Mouse (Mus musculus) G1E (cell line): Measurements from ENCODE around the gene Rsu1. TPM values are rescaled to one million over a fixed set of nuclear protein-coding genes. Genes with fewer than 3 reads are reported as not detected.

Experiments used
- ATAC-seq: 2 replicates; pipeline ENCODE4 v1.8.0; 2016; ENCODE audit warnings: mild to moderate bottlenecking; ENCODE audit not compliant: insufficient number of reproducible peaks, poor library complexity, low FRiP score, severe bottlenecking; ENCODE audit errors: extremely low read depth
- DNase-seq: peaks from one replicate; pipeline ENCODE4 v3.0.0; 2012; ENCODE audit warnings: low spot score
- H3K27me3 ChIP-seq: 2 replicates; pipeline ENCODE4 v1.6.1; 2012; ENCODE audit warnings: mild to moderate bottlenecking, low read length, inconsistent platforms; ENCODE audit not compliant: insufficient read depth
- H3K36me3 ChIP-seq: replicated peaks from 2 replicates; pipeline ENCODE3; 2012; ENCODE audit warnings: mild to moderate bottlenecking, inconsistent platforms
- H3K4me1 ChIP-seq: 2 replicates; pipeline ENCODE4 v1.6.1; 2012; ENCODE audit warnings: low read depth, low read length, inconsistent platforms, mixed read lengths; ENCODE audit not compliant: insufficient read depth
- H3K4me3 ChIP-seq: 2 replicates; pipeline ENCODE4 v1.5.1; 2012; ENCODE audit warnings: low read depth, mild to moderate bottlenecking, inconsistent platforms, low read length, moderate library complexity, mixed read lengths
- H3K9me3 ChIP-seq: replicated peaks from 2 replicates; pipeline ENCODE4 v1.6.1; 2012; ENCODE audit warnings: inconsistent platforms
- CTCF ChIP-seq: IDR thresholded peaks from 2 replicates; pipeline ENCODE4 v1.5.1; 2012; ENCODE audit warnings: low read depth, low read length, inconsistent platforms, mixed read lengths
- GATA1 ChIP-seq: IDR thresholded peaks from 2 replicates; pipeline ENCODE4 v1.6.1; 2012; ENCODE audit warnings: borderline replicate concordance, low read length, inconsistent platforms, mixed read lengths
- GATA2 ChIP-seq: IDR thresholded peaks from 2 replicates; pipeline ENCODE4 v1.6.1; 2012; ENCODE audit warnings: low read depth, low read length, inconsistent platforms, borderline replicate concordance
- POLR2AphosphoS5 ChIP-seq: IDR thresholded peaks from 2 replicates; pipeline ENCODE4 v1.6.1; 2012; ENCODE audit warnings: low read depth, low read length, inconsistent platforms; ENCODE audit not compliant: insufficient replicate concordance
- TAL1 ChIP-seq: conservative IDR thresholded peaks from 2 replicates; pipeline ENCODE4 v1.6.1; 2012; ENCODE audit warnings: low read depth, low read length, inconsistent platforms, mixed read lengths
- polyA plus RNA-seq: library from polyadenylated mRNA; stranded (reverse); fragments of >175 nt; gene quantifications from 2 replicates; pipeline ENCODE4 v1.2.3, GENCODE M21; 2012
- total RNA-seq, 2 experiments: library from RNA; stranded (forward) in 1 of 2; stranded (reverse) in 1 of 2; fragments of 200-1000 nt in 1 of 2; fragments of >200 nt in 1 of 2; fragmentation: Nextera tagmentation in 1 of 2; gene quantifications; 2 replicates each; pipeline ENCODE4 v1.2.3; 2014 to 2017

The Rsu1 gene
- total and polyA plus RNA-seq, 3 experiments = 3.0 to 55.5 (median 54.5) TPM

DNA sequence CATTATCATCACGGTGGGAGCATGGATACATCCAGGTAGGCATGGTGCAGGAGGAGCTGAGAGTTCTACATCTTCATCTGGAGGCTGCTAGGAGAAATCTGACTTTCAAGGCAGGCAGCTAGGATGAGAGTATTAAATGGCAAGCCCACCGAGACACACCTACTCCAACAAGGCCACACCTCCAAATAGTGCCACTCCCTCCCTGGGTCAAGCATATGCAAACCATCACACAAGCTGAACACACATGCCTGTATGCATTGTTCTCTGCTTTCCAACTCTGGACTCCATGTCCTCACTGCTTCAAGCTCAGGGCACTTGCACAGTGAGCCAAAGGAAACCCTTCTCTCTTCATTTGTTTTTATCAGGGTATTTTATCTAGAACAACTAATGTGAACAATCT, 12.6 kb downstream of the Rsu1 start:
- DNase-seq = no peak
- H3K27me3 ChIP-seq = no peaks in the 10 kb centered on the region
- H3K9me3 ChIP-seq = no peaks in the 10 kb centered on the region
- no peak for ATAC-seq
- no peak overlapping the region for H3K4me3 ChIP-seq
- H3K4me1 ChIP-seq = peaks cover 2% of the 10 kb centered on the region; the same call in 1 of the 2 replicates
- H3K36me3 ChIP-seq = peaks cover 23% of the 10 kb centered on the region
- no peak for TF ChIP-seq GATA2
- TF ChIP-seq TAL1 = no peak
- TF ChIP-seq POLR2AphosphoS5 = no peak

DNA sequence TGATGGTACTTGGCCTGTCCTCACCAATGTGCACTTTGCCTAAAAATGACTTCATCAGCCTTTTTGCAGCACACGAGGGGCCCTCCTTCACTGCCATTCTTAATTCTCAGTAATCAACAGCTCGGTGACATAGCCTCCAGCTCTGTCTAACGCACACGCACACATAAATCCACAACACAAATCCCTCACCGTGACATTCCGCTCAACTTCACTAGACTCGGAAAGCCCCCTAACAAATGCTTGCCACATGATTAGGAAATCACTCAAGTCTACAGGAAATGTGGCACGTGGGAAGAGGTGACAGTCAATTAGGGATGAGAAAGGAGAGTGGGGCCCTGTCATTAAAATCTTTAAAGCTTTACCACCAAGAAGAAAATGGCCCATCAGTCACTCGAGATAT, 30.5 kb downstream of the Rsu1 start:
- no peaks in the 10 kb centered on the region for H3K9me3 ChIP-seq
- no peak overlapping the region for H3K4me3 ChIP-seq
- H3K36me3 ChIP-seq = peaks cover 11% of the 10 kb centered on the region
- no peak for DNase-seq
- no peaks in the 10 kb centered on the region for H3K4me1 ChIP-seq
- no peak for ATAC-seq
- no peak for TF ChIP-seq TAL1
- no peak for TF ChIP-seq GATA2
- no peak for TF ChIP-seq POLR2AphosphoS5
- TF ChIP-seq GATA1 = no peak
- no peak for TF ChIP-seq CTCF
- H3K27me3 ChIP-seq = no peaks in the 10 kb centered on the region

- ATAC-seq = no peak
- H3K27me3 ChIP-seq = no peaks in the 10 kb centered on the region
Measured at GRCm38 (mm10) chr2:13237140-13237901, 33.9 kb downstream of the Rsu1 start.

DNA sequence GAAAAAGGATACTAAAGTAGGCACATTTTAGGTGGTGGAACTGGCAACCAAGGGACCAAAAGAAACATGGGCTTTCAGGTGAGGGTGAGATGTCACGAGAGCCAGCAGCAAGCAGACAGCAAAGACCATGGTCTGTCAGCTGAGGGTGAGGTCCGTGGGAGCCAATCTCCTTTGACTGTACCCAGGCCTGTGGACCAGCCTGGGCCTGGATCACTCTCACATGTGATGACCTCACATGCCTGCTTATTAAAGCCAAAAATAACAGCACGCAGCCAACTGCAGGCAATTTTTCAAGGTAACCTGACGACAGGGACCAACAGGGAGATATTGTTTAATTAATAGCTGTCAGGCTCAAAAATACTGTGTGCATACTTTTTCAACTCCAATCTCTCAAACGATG, 35.5 kb downstream of the Rsu1 start:
- Histone ChIP-seq H3K4me3 (no peak overlapping the region), H3K9me3 (no peaks in the 10 kb centered on the region), H3K36me3 (peaks cover 9% of the 10 kb centered on the region), H3K27me3 (no peaks in the 10 kb centered on the region), H3K4me1 (no peaks in the 10 kb centered on the region)
- ATAC-seq = no peak
- DNase-seq = no peak
- TF ChIP-seq GATA1 (no peak), TAL1 (no peak), CTCF (no peak), POLR2AphosphoS5 (no peak), GATA2 (no peak)

More at GRCm38 (mm10) chr2:13237140-13237901, 33.9 kb downstream of the Rsu1 start:
- no peaks in the 10 kb centered on the region for H3K9me3 ChIP-seq
- TF ChIP-seq CTCF (peak; percentile 55; the same call in 1 of the 2 replicates), GATA2 (no peak)
- H3K4me1 ChIP-seq = no peaks in the 10 kb centered on the region
- peaks cover 9% of the 10 kb centered on the region for H3K36me3 ChIP-seq
- DNase-seq = peak; percentile 31
- H3K4me3 ChIP-seq = no peak overlapping the region

GRCm38 (mm10) chr2:13234796-13235195, 36.4 kb downstream of the Rsu1 start:
- DNase-seq = no peak
- Histone ChIP-seq H3K27me3 (no peaks in the 10 kb centered on the region), H3K9me3 (no peaks in the 10 kb centered on the region), H3K4me3 (no peak overlapping the region), H3K36me3 (peaks cover 6% of the 10 kb centered on the region), H3K4me1 (no peaks in the 10 kb centered on the region)
- no peak for ATAC-seq
- no peak for TF ChIP-seq GATA1
- TF ChIP-seq CTCF = no peak
- no peak for TF ChIP-seq POLR2AphosphoS5
- no peak for TF ChIP-seq GATA2
- no peak for TF ChIP-seq TAL1

- Histone ChIP-seq H3K4me3 (no peak overlapping the region), H3K4me1 (no peaks in the 10 kb centered on the region), H3K27me3 (no peaks in the 10 kb centered on the region), H3K36me3 (peaks cover 3% of the 10 kb centered on the region), H3K9me3 (no peaks in the 10 kb centered on the region)
- DNase-seq (no peak), ATAC-seq (no peak)
- TF ChIP-seq TAL1 (no peak), GATA2 (no peak), POLR2AphosphoS5 (no peak), CTCF (no peak), GATA1 (no peak)
Measured at GRCm38 (mm10) chr2:13233902-13234301, 37.3 kb downstream of the Rsu1 start.

DNA sequence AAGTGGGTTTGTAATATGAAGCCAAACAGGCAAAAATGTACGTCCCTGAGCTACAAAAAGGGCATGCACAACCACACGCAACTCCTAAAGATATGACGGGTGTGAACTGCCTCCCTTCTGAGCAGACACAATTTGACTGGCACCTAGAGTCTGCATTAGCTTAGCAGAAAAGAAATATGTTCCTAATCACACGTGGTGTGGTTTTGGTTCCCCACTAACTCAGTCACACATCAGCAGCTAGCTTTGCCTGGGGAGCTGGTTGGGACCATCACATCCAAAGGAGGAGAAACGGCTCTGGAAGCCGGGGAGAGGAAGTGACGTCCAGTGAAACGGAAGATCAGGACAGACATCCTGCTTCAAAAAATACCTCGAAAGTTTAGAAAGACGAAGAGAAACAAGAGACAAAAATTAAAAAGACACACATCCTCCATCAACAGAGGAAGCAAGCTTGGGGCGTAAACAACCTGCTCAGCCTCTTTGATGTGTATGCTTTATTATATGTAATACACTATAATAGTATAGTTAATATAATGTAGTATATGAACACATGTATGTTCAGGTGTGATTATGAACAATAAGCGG, 37.9 kb downstream of the Rsu1 start:
- TF ChIP-seq POLR2AphosphoS5 (no peak), GATA1 (no peak)
- Histone ChIP-seq H3K4me3 (no peak overlapping the region), H3K4me1 (no peaks in the 10 kb centered on the region), H3K27me3 (no peaks in the 10 kb centered on the region), H3K36me3 (peaks cover 3% of the 10 kb centered on the region), H3K9me3 (no peaks in the 10 kb centered on the region)
- ATAC-seq (no peak), DNase-seq (no peak)
